Mouse (Mus musculus): ENCODE results near the gene Faap24.
A peak's percentile ranks its signal among the peaks of the same experiment; 100 is the strongest.

Faap24 gene

DNA sequence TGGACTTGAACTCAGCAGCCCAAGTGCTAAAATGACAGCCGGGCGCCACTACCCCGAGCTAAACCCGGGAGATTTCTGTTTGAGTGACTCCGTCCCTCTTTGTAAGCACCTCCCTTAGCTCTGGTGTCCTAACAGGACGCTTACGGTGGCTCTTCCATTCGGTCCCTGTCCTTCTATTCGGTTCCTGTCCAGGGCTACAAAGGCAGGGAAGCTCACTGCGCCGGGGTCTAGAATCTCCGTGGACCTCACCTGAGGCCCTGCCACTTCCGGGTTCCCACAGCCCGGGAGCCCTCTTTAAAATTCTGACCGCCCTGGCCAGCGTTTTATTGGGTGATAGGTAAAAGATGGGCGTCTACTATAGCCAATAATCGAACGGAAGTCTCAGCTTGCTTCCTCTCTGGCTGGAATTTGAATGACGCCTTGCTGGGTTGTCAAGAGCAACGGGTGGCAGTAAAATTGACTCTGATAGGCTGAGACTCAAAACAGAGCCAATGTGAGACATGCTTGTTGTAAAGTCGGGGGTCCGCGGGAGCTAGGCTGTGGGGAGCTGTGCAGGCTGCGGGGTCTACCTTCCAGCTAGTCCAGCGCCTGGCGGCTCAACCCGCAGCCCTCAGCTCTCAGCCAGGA is at the start of gene Faap24, which contains the start of gene Cep89:
Gene Faap24, minus strand, starts transcription at position 295 of the 627 bp plus-strand sequence.
Gene Cep89, plus strand, starts transcription at position 494 of the 627 bp plus-strand sequence.
- DNase-seq: peak; percentile 92 to 93

DNA sequence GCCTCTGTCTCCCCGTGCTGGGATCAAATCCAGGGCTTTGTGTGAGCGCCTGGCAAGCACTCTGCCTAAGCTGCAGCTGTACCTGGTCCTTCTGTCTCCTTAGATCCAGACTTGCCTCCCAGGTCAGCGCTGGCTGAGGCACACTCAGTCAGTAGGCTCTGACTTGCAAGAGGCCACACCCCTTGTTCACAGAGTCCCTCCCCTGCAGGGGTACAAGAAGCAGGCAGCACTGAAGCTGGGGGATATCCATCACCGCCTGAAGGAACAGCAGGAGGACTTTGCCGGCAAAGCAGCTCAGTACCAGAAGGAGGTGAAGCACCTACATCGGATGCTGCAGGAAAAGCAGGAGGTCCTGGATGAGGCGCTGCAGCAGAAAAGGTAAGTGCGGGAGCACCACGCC is 38.6 kb upstream of the Faap24 start:
- DNase-seq: no peak

DNA sequence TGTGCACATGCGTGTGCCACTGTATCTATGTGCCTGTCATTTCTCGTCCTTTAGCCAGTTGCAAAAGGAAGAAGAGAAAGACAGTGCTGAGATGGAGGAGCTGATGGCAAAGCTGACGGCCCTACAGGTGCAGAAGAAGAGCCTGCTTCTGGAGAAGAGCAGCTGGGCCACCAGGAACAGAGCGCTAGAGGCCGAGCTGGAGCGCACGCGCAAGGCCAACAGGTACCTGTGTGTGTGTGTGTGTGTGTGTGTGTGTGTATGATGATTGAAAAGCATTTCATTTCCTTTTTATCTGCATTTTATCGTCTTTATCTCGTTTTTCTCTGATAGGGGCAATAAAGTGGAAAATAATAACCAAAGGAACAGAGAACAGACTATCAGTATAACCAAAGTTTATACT is 31.5 kb upstream of the Faap24 start:
- no peak for DNase-seq

DNA sequence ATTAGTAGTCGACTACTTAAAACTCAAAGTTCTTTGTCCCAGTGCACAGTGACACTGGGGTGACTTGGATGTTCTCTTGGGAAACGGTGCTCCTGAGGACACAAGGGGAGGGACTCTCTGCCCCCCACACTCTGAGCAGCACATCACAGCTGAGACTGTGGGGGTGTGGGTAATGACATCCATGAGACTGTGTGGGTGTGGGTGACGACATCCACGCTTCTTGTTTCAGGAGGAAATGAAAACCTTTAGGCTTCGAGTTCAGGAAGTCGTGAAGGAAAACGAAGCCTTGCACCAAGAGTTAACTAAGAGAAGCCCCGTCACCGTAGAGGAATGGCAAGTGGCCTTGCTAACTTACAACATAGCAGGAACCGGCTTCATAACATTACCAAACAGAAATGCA is 26.4 kb upstream of the Faap24 start:
- DNase-seq: no peak

DNA sequence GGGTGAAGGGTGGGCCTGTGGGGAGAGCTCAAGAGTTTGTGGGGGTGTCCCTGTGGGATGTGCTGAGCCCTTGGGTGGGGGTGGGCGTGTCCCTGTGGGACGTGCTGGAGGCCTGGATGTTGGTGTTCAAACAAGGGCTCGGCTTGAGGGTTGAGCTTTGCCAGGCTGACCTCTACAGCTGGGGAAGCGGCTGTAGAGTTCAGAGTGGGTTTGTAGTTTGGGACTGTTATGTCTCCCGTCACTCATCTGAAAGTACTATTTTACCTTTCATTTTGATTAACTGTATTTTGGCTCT is 20.0 kb upstream of the Faap24 start:
- DNase-seq: no peak

DNA sequence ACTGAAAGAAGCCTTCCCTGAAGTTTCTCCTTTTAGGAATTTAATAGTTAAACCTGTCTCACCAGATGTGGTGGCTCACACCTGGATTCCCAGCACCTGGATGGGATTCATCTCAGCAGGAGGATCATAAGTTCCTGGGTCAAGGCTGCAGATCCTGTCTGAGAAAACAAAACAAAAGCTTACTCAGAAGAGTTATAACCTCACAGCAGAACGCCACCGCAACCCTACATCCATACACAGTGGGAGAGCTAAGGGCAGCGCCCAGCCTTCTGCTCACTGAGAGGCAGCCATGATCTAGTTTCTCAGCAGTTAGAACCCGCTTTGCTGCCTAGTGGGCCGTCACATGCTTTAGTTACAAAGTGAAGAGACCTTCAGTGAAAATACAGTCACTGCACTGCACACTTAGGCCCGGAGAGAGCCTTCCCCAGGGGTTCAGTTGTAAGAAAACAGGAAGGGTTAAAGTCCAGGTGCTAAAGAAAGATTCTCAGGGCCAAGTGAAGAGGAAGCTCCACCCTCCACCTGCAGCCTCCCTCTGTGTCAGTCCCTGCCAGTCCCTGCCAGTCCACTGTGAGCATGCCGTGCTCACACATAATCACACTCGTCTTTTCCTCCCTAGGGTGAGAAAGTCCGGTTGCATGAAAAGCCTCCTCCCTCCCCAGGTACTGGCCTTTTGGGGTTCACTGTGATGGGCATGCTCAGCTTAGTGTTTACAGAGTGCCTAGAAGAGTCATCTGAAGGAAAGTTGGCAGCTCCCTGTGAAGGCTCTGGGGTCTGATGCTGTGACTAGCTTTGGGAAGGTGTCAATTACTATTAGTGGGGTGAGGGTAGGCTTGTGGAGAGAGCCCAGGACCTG is 19.4 kb upstream of the Faap24 start:
- no peak for DNase-seq

DNA sequence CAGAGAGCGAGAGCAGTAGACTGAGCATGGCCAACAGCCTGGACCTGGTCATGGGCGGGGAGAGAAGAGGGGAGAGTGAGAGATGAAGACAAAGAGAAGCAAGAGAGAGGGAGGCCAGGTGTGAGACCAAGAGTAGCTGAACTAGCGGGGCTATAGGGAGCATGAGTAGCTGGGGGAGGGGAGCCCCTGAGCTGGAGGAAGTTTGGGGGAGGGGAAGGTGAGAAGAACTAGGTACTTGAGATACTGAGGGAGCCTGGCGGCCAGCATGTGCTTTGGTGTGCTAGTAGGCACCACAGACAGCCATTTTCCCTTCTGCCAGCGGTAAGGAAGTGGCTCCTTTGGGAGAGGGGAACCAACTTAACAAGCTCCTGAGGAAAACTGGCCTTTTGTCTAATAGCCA is 18.6 kb upstream of the Faap24 start:
- peak; percentile 36 to 65 for DNase-seq

DNA sequence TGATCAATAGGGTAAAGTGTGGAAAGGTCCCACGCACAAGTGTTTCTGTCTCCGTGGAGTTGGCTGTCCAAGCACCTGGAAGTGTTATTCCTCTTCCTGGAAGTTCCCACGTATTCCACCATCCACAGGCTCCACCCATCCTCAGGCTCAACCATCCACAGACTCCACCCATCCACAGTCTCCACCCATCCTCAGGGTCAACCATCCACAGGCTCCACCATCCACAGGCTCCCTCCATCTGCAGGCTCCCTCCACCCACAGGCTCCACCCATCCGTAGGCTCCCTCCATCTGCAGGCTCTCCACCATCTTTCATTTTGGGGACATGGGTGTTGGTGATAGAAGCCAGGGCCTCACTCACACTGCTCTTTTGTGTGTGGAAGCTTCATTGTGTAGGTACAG is 4.5 kb upstream of the Faap24 start:
- no peak for DNase-seq

DNA sequence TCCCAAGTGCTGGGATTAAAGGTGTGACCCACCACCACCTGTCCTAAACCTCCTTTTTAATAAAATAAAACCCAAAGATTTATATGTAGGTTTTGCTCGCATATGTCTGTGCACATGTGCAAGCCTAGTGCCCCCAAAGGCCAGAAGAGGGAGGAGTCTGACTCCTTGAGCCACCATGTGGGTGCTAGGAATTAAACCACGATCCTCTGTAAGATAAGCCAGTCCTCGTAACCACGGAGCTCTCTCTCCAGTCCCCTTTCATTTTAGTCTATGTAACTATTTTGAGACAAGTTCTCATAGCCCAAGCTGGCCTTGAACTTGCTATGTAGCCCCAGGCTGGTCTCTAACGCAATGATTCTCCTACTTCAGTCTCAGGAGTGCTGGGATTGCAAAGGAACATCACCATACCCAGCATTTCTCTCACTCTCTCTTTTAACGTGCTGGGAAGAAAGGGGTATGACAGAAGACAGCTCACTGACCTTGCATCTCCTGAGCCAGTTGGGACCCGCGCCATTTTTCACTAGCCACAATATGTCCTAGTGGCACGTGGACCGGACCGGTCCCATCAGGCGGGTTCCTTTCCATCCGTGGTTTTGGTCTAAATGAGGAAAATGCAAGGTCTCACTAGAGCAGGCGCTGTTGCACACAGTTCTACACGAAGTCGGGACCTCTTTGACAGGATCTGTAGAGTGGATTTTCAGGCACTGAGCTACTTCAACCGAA is 741 bp downstream of the Faap24 start:
- no peak for DNase-seq

DNA sequence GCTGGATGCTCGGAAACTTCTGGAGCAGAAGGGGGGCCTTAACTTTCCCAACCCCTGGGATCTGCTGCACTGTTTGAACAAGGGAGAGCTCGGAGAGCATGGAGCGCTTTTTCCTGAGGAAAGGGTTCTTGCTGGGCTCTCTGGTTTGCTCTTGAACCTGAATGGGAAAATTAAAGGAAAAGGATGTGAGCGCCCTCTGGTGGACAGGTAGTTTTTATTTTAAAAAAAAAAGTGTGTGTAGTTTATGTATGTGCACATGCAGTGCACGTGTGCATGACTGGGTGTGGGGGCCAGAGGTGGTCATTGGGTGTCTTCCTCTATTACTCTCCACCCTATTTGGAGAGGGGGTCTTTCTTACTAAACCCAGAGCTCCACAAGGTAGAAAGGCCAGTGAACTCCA is 3.7 kb downstream of the Faap24 start:
- no peak for DNase-seq

DNA sequence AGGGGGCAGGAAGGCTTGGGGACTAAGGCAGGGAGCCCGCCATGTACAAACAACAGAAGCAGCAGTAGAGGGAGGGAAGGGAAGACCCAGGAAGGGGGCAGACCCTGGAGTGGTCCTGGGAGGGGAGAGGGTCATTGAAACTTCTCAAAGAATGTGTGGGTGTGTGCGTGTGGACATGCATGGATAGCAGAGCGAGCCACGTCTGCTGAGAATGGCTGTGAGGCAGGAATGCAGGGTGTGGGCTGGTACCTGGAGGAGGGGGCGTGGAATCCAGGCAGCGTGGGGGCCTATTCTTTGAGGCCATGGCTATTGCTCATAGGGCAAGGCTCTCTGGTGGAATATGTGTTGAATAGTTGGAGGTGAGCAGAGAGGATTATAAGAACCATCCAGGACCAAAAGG is 7.9 kb downstream of the Faap24 start:
- no peak for DNase-seq

DNA sequence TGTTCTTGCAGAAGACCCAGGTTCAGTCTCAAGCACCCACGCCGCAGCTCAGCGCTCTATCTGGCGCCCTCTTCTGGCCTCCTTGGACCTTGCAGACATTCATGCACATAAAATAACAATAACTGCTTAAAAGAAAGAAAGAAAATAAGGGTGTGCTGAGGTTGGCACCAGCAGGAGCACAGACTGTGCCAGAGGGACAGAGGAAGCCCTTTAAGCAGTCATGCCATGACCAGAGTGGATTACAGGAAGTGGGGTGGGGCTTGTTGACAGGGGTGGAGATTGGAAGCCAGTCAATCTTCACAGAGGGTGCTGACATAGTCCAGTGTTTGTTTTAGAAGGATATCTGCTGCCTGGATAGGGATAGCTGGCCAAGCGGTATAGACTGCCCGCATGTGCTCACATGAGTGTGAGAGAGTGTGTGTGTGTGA is 10.1 kb downstream of the Faap24 start:
- DNase-seq: peak in 1 of 2 experiments; percentile 26

DNA sequence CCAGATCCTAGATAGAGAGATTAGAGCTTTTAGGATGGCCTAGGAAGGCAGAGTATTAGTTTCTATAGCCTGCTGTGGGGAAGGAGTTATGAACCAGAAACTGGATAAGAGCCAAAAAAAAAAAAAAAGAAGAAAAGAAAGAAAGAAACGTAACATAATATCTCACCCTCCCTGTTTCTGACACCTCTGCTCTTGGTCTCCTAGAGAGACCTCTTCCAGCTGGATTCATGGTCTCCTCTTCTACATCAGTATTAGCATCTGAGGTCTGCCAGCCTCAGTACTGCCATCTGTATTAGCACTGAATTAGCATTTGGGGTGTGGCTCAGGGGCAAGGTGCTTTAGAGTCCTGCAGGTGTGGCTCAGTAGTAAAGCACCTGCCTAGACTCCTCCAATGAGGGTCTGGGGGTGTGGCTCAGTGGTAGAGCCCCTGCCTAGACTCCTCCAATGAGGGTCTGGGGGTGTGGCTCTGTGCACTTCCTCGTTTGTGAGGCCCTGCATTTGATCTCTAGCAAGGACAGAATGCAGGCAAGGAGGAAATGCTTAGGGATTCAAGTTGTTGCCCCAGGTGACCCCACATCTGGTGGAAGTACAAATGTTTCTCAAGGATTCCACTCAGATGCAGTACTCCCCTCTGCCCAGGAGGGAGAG is 13.8 kb downstream of the Faap24 start:
- DNase-seq: no peak

DNA sequence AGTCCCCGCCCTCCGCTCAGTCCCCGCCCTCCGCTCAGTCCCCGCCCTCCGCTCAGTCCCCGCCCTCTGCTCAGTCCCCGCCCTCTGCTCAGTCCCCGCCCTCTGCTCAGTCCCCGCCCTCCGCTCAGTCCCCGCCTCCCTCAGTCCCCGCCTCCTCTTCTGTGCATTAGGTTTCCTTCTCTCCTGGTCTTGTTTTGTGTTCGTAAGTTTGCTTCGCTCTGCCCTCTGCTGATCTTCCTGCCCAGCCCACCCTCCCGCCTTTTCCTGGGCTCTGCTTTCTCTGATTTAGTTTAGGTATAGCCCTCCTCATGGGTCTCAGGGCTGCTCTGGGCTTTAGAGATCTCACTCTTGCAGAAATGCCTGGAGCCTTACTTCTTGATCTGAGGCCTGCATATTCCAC is 14.8 kb downstream of the Faap24 start:
- no peak for DNase-seq

DNA sequence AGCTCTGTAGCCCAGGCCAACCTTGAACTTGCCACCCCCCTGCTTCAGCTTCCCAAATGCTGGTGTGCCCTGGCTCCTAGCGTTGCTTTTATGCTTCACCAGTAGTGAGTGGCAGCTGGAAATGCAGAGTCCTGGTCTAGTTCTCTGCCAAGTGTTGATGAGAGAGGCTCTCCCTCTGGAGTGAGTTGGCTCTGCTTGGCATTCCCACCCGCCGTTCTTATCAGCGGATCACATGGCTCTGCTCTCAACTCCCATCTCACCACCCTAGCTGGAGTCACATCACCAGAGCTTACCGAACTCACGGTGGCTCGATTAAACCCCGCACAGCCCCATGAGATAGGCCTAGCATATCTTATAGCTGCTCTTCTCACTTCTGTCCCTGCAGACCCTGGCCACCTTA is 16.3 kb downstream of the Faap24 start:
- no peak for DNase-seq

DNA sequence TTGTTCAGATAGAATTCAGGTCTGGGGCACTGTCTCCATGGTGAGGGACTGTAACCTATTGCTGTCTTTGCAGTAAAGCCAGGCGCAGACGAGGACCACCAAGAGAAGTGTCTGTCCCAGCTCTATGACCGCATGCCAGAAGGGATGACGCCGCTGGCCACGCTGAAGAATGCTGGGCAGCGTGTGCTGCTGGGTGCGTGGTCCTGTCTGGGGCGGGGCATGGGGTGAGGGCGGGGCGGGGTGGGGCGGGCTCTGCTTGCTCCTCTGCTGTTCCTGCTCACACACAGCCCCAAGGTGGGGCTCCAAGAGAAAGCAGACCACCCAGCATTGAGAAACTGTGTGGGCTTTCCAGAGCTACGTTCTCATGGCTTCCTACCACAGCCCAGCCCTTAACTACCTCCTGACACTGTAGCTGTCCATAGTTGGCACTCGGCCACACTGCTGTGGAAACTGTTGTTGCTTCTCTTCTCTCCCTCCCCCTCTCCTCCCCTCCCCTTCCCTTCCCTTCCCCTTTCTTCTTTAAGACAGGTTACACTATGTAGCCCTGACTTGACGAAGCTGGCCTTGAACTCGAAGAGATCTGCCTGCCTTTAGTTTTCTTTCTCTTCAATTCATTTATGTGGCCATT is 17.0 kb downstream of the Faap24 start:
- no peak for DNase-seq

DNA sequence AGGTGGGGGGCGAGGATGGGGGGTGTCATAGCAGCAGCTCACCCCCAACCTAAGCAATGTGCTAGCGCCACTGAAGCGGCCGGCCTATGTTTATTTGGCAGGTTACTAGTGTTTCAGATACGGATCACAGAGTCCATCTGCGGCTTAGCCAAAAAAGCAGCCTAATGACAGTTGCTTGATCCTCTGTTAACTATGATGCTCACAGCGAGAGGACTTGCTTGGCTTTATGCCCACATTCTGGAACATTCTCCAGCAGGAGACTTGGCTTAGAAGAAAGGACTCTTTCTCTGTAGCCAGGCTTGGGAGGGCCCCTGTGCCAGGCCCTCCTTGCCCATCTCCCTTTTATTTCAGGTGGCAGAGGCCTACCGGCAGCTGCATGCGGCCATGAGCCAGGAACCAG is 20.0 kb downstream of the Faap24 start:
- no peak for DNase-seq

DNA sequence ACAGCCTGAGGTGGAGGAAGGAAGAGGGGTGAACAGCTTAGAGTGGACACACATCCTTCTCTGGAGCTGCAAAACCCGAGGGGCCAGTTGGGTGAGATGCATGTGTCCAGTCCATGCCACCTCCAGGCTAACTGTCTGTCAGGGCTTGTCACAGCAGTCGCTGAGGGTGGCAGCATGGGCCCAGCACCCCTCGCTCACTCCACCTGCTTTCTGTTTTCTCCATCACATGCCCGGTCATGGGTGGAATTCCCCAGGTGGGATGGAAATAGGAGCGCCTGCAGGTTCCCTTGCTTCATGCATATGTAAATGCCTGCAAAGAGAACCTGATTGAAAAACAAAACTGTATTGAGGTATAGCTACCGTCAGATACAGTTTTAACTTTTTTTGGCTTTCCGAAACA is 22.4 kb downstream of the Faap24 start:
- DNase-seq: no peak

DNA sequence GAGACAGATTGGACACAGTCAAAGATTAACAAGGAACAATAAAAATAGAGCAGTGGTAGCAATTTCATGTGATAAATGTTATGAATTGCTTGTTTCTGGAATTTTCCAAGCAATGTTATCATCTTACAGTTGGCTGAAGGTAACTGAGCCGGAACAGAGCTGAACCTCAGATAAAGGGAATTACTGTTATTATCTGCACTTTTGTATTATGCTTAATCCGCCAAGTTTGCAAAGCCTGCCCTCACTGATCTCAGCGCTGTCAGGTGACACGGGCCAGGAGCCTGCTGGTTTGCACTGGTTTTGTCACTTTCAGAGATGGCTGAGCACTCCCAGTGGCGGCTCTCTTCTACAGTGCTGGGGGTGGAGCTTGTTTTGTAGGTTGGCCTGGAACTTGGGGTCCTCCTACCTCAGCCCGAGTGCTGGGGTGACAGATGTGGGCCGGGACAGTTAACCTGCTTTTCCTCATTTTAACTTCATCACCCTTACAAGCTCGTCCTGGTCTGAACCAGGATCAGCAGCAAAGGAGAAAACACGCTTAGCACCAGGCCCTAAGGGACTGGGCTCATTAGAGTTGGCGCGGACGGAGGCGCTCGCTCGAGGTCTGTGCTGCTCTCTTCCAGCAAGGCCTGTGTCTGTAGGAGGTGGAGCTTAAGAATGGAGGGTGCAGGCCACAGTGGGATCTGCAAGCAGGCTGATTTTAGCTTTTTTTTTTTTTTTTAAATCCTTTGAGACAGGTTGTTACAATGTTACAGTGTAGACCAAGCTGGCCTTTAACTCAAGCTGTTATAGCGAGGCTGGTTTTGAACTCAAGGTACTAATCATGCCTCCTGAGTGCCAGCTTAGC is 23.3 kb downstream of the Faap24 start:
- DNase-seq: no peak

DNA sequence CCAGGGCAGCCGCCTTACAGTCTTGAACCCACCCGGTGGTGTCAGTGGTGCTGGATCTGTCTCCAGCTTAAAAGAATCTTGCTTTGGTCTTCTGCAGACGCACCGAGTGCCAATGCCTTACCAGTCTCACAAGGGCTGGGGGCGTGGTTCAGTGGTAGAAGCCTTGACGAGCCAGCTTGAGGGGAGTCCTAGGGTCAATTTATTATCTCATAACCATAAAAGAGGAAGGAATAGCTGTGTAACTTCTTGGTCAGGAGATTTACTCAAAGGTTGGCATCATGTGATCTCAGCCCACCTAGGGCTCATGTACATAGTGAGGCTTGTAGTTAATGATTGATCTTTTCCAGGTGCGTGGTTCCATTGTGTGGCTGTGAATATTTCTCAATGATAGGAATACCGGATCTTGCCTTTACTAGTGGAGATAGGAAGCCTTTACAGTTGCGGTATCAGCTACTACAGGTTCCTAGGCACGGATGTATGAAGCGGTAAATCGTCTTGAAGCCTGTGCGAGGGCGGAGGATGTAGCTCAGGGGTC is 24.1 kb downstream of the Faap24 start:
- DNase-seq: no peak

DNA sequence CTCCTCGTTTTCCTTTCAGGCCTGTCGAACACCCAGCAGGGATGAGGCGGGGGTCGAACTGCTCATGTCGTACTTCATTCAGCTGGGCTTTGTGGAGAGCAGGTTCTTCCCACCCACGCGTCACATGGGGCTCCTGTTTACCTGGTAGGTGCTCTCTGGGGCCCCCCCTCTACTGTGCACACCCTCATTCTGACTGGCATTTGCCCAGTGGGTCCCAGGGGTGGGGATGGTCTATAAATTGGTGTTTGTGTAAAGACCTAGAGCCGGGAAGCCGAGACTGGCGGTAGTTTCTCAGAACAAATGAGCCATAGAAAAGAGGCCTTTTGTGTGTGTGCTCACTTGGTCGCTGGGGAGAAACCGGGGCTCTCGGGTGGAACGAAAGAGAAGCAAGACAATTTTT is 25.5 kb downstream of the Faap24 start:
- no peak for DNase-seq
